Mouse (Mus musculus) adrenal gland, postnatal 36 days (tissue): ENCODE measurements around the gene Mtss1l. TPM values are rescaled to one million over a fixed set of nuclear protein-coding genes. Genes with fewer than 3 reads are reported as not detected.

ENCODE experiments used
- DNase-seq, 2 experiments: peaks; one replicate each; pipeline ENCODE4 v3.0.0; 2021; ENCODE audit warnings: mixed read lengths in 1 of 2
- total RNA-seq, 2 experiments: library from RNA; stranded (reverse); gene quantifications; 2 replicates each; pipeline ENCODE4 v1.2.3; 2021

Mtss1l gene
- total RNA-seq, 2 experiments from 2014 or later: 20.8 to 23.1 TPM

- no peak for DNase-seq
Measured at GRCm38 (mm10) chr8:110706288-110706870, 14.9 kb upstream of the Mtss1l start.

DNA sequence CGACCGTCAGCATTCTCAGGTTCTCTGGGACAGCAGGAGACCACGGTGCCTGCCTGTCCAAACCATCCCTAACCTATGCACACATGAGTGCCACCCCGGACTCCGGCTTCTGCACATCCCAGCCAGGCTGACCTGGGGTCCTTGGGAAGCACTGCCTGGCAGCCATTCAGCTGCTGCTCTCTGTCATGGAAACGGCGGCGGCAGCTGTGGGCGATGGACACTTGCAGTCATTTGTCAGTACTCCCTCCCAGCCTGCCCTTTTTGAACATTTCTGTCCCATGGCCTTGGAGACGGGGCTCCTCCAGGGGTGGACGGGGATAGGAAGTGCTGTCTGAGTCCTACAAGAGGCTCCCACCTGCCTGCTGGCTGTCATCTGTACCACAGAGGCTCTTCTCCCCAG lies 12.8 kb upstream of the Mtss1l start:
- peak; percentile 43 to 61 for DNase-seq

DNA sequence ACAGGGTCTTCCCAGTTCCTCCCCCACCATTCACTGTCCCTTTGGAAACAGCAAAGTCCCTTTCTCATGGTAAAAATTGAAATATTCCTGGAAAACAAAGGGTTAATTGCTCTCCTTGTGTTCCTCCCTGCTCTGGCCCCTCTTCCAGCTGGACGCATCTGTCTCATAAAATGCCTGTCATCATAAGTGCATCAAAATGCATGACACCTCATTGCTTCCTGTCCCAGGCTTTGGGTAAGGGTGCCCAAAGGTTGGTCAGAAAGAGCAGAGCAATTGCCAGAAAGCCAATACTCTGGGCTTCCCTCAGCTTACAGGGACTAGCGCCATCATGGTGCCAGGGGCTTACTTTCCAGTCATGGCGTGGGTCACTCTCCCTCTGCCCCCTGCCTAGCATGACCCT lies 10.7 kb upstream of the Mtss1l start:
- DNase-seq: no peak

- DNase-seq: peak; percentile 48 to 62
Measured at GRCm38 (mm10) chr8:110711271-110711934, 9.9 kb upstream of the Mtss1l start.

DNA sequence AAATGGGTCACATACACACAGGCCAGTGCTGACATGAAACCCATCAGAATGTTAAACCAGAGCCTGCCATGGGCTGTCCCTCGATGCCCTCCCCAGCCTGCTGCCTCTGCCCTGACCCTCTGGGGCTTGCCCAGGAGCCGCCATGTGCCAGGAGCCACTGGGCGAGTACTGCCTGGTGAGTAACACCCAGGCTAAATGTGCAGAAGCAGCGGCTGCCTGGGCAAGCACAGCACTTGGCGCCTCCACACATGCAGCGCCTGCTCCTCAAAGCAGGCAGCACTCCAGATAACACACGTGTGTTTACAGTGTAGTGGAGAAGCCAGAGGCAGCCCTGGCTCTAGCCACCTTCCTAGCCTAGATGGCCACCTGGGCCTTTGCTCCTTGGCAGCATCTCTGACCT lies 8.2 kb upstream of the Mtss1l start:
- no peak for DNase-seq

- DNase-seq: no peak
Measured at GRCm38 (mm10) chr8:110714827-110715519, 6.3 kb upstream of the Mtss1l start.

- peak; percentile 81 to 83 for DNase-seq
Measured at GRCm38 (mm10) chr8:110716075-110716474, 5.2 kb upstream of the Mtss1l start.

- DNase-seq: no peak
Measured at GRCm38 (mm10) chr8:110717131-110717530, 4.1 kb upstream of the Mtss1l start.

DNA sequence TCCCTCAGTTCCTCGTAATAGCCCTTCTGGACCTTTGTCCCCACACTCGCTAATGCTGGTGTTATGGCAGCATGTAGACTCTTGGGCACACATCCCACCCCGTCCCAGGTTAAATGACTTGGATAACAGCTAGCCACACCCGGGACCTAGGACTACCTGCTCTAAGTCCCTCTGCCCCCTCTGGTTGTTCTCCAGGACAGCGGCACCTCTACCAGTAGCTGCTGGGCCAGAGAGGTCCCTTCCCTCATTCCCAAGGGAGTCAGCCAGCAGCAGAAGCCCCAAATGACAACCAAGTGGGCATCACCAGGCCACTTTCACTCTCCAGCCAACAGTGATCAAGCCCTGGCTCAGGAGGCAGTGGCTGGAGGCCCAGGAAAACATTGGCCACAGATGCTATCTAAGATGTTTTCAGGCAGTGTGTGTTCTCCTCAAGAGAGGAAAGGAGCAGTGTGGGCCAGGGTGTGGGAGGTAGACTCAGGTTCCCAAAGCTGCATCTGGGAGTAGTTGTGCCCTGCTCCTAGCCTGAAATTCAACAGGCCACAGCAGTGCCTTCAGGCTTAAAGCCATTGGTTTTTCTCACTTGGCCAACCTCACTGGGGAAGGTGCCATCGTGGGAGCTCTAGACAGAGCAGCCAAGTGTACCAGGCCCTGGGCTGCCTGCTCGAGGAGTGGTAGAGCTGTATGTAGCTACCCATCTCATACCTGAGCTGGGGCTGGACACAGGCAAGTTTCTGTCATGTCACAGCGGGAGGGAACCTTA lies 2.9 kb upstream of the Mtss1l start:
- DNase-seq: no peak

GRCm38 (mm10) chr8:110718969-110719670 lies 2.2 kb upstream of the Mtss1l start:
- DNase-seq: peak; percentile 27 to 63

DNA sequence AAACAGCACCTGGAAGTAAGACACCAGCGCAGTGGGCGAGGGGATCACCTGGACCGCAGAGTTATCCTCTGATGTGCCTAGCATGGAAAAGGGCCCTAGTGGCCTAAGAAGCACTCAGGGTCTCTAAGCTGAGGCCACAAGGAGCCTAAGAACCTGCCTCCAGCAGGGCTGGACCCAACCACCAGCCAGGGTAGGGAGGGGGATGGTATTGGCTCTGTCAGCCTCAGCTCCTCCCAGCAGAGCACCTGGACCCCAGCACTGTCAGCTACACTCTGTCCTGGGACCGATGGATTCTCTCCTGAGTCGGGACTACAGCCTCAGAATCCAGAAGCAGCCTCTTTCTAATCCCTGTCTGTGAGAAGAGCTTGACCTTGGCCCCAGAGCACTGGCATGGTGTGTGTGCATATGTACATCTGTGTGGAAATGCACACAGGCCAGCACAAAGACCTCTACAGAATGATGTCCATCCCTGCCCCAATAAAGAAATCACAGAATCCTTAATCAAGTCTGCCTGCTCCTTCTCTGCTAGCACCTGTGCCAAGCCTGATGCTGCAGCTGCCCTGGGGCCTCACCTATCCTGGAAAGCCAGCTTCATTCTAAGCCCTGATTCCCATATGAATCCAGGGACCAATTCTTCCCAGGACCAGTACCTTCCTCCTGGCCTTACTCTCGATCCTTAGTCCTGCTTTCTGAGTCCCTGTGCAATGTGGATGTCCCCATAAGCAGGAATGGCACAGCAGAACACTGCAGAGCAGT lies 1.2 kb upstream of the Mtss1l start:
- DNase-seq: no peak

- DNase-seq: no peak
Measured at GRCm38 (mm10) chr8:110721606-110722413, 534 bp downstream of the Mtss1l start.

- DNase-seq: no peak
Measured at GRCm38 (mm10) chr8:110722414-110723011, 1.2 kb downstream of the Mtss1l start.

DNA sequence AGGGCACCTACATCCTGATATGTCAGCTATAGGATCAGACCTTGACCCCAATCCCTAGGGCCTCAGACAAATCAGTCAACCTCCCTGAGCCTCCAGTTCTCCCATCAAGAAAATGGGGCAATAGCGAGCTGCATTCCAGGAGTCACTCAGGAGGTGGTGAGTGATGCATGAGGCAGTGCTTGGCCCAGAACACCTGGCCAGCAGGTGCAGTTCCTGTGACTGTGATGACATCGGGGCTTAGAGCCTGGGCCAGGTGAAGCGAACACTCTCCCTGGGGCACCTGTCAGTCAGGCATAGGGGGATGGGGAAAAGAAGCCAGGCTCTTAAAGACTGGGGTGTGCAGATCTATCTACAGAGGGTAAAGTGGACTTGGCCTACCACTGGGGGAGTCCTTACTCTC lies 3.2 kb downstream of the Mtss1l start:
- no peak for DNase-seq

- DNase-seq: no peak
Measured at GRCm38 (mm10) chr8:110725084-110725838, 4.0 kb downstream of the Mtss1l start.

- DNase-seq: peak; percentile 63 to 76
Measured at GRCm38 (mm10) chr8:110726893-110727292, 5.6 kb downstream of the Mtss1l start.

DNA sequence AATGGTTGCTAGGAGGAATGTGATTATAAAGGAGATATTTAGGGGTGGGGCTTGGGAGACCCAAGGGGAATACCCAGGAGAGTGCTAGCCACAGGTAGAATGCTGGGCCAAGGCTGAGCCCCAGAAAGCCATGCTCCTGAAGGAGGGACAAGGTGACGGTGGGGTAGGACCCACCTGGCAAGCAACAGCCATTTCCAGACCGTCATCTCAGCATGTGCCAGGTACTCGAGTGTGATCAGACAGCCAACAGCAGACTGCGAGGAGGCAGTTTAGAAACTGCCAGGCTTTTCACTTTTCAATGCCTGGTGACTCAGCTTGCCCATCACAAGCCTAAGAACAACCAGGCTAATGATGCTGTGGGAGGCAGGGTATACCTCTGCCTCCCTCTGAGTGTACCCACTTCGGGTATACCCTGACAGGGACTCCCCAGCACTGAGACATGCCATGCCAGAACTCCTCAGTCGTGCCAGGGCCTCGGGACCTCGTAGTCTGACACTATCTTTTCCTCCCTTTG lies 10.1 kb downstream of the Mtss1l start:
- DNase-seq: no peak

DNA sequence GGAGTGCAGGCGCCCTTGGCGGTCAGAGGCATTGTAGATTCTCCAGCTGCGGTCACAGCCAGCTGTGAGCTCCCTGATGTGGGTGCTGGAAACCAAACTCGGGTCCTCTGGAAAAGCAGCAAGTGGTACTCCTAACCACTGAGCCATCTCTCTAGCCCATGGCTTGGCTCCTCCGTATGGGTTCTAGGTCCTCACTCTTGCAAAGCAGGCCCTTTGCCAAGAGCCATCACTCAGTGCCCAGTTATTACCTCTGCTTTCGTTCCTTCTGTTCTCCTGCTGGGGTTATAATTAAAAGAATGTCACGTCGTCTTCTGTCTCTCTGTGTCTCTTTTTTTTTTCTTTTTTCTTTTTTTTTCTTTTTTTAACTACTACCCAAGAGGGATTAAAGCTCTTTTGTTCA lies 11.8 kb downstream of the Mtss1l start:
- DNase-seq: no peak

DNA sequence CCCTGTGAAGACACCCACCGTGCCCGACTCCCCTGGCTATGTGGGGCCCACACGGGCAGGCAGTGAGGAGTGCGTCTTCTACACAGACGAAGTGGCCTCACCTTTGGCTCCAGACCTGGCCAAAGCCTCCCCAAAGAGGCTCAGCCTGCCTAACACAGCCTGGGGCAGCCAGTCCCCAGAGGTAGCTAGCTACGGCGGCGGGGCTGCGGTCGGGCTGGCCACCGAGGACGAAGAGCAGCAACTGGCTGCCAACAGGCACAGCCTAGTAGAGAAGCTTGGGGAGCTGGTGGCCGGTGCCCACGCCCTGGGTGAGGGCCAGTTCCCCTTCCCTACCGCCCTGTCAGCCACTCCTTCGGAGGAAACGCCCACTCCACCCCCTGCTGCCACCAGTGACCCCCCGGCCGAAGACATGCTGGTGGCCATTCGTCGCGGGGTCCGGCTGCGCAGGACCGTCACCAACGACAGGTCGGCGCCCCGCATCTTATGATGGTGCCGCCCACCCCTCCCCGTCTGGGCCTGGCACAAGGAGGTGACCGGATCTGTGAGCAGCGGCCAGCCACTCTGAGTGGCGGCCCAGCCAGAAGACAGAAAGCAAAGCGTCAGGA lies 17.4 kb downstream of the Mtss1l start:
- no peak for DNase-seq
